Mouse (Mus musculus): ENCODE data around the gene BC035044.
A peak's percentile ranks its signal among the peaks of the same experiment; 100 is the strongest.
"Not testable (repeated sequence)": the region's sequence is repeated elsewhere in the genome, so short reads cannot be mapped to it uniquely, and the experiment has no call there.

BC035044 gene

GRCm38 (mm10) chr6:128849902-128850301 is 41.0 kb downstream of the BC035044 start:
- peak; percentile 25 for DNase-seq

- DNase-seq: no peak
Measured at GRCm38 (mm10) chr6:128847401-128847800, 43.5 kb downstream of the BC035044 start.

GRCm38 (mm10) chr6:128845998-128846542 is 44.9 kb downstream of the BC035044 start:
- no peak for DNase-seq

GRCm38 (mm10) chr6:128845319-128845979 is 45.5 kb downstream of the BC035044 start:
- DNase-seq: peak; percentile 78

- peak; percentile 20 for DNase-seq
Measured at GRCm38 (mm10) chr6:128844586-128845080, 46.3 kb downstream of the BC035044 start.

GRCm38 (mm10) chr6:128844131-128844530 is 46.8 kb downstream of the BC035044 start:
- DNase-seq: peak; percentile 20

- DNase-seq: no peak
Measured at GRCm38 (mm10) chr6:128843479-128843992, 47.4 kb downstream of the BC035044 start.

- DNase-seq: peak; percentile 95
Measured at GRCm38 (mm10) chr6:128842945-128843478, 47.9 kb downstream of the BC035044 start.

GRCm38 (mm10) chr6:128842356-128842944 is 48.5 kb downstream of the BC035044 start:
- DNase-seq: no peak

GRCm38 (mm10) chr6:128841327-128842089 is 49.4 kb downstream of the BC035044 start:
- DNase-seq: no peak

GRCm38 (mm10) chr6:128840669-128841068 is 50.3 kb downstream of the BC035044 start:
- DNase-seq: not testable (repeated sequence)

GRCm38 (mm10) chr6:128839921-128840320 is 51.0 kb downstream of the BC035044 start:
- DNase-seq: peak; percentile 16

- DNase-seq: peak; percentile 83
Measured at GRCm38 (mm10) chr6:128839266-128839771, 51.6 kb downstream of the BC035044 start.

- peak; percentile 86 for DNase-seq
Measured at GRCm38 (mm10) chr6:128838342-128839265, 52.3 kb downstream of the BC035044 start.

- DNase-seq: peak; percentile 23
Measured at GRCm38 (mm10) chr6:128837454-128838341, 53.2 kb downstream of the BC035044 start.

GRCm38 (mm10) chr6:128836955-128837334 is 54.0 kb downstream of the BC035044 start:
- DNase-seq: no peak

GRCm38 (mm10) chr6:128836191-128836954 is 54.6 kb downstream of the BC035044 start:
- no peak for DNase-seq

GRCm38 (mm10) chr6:128835571-128835970 is 55.4 kb downstream of the BC035044 start:
- DNase-seq: no peak

GRCm38 (mm10) chr6:128833046-128833445 is 57.9 kb downstream of the BC035044 start:
- DNase-seq: no peak

- no peak for DNase-seq
Measured at GRCm38 (mm10) chr6:128829837-128830236, 61.1 kb downstream of the BC035044 start.
